Mouse (Mus musculus) heart, adult 2 months (tissue): Measurements from ENCODE around the gene Tipin. TPM values are rescaled to one million over a fixed set of nuclear protein-coding genes. Genes with fewer than 3 reads are reported as not detected.

Experiments
- DNase-seq, 2 experiments: peaks; one replicate each; pipeline ENCODE4 v3.0.0; 2021
- H3K27ac ChIP-seq: fragments of 200-600 bp; 2 replicates; pipeline ENCODE4 v1.8.1; 2022
- H3K27me3 ChIP-seq: fragments of 200-500 bp; 2 replicates; pipeline ENCODE4 v1.6.1; 2012; ENCODE audit warnings: mild to moderate bottlenecking, low read length, inconsistent platforms, mixed read lengths; ENCODE audit not compliant: control insufficient read depth, insufficient read depth
- H3K36me3 ChIP-seq: fragments of 200-500 bp; 2 replicates; pipeline ENCODE4 v1.6.1; 2012; ENCODE audit warnings: low read length, inconsistent platforms; ENCODE audit not compliant: control insufficient read depth, insufficient read depth
- H3K4me1 ChIP-seq: fragments of 200-500 bp; 2 replicates; pipeline ENCODE4 v1.6.1; 2011; ENCODE audit warnings: low read length; ENCODE audit not compliant: control insufficient read depth, insufficient read depth
- H3K4me3 ChIP-seq: fragments of 200-600 bp; 2 replicates; pipeline ENCODE4 v1.8.1; 2022
- H3K79me2 ChIP-seq: fragments of 200-500 bp; replicated peaks from 2 replicates; pipeline ENCODE4 v1.6.1; 2012; ENCODE audit warnings: mild to moderate bottlenecking, inconsistent platforms, low read length, moderate library complexity, mixed read lengths; ENCODE audit not compliant: control insufficient read depth, insufficient read depth
- H3K9ac ChIP-seq: fragments of 200-500 bp; 2 replicates; pipeline ENCODE4 v1.6.1; 2012; ENCODE audit warnings: low read depth, mild to moderate bottlenecking, control low read depth, inconsistent platforms, low read length, mixed read lengths
- CTCF ChIP-seq: fragments of 200-600 bp; IDR thresholded peaks from 2 replicates; pipeline ENCODE4 v1.8.1; 2022; ENCODE audit warnings: antibody characterized with exemption, mild to moderate bottlenecking, moderate library complexity
- EP300 ChIP-seq: fragments of 200-500 bp; IDR thresholded peaks from 2 replicates; pipeline ENCODE4 v1.6.1; 2011; ENCODE audit warnings: low read depth, low read length, control low read depth; ENCODE audit not compliant: insufficient read depth
- POLR2A ChIP-seq: fragments of 200-500 bp; IDR thresholded peaks from 2 replicates; pipeline ENCODE4 v1.6.1; 2011; ENCODE audit warnings: mild to moderate bottlenecking, low read depth, low read length, control low read depth; ENCODE audit not compliant: insufficient read depth
- WGBS: fragments of 180-500 bp; shearing (Covaris S2); methylation state at CpG from one replicate; pipeline ENCODE4 v1.1.7; 2018; 5-methylcytosine and 5-hydroxymethylcytosine counted together
- intact Hi-C: fragments of 180-260 bp; cut with DNase I; formaldehyde crosslinking; loops from one replicate; pipeline ENCODE4 v1.15.1; 2025
- polyA plus RNA-seq: library from polyadenylated mRNA; depleted of rRNA; stranded (reverse); fragments of >200 nt; gene quantifications from 2 replicates; pipeline ENCODE4 v1.2.3, GENCODE M21; 2012; rRNA removed
- total RNA-seq, 2 experiments: library from RNA; stranded (reverse); gene quantifications; 2 replicates each; pipeline ENCODE4 v1.2.3; 2021

Gene Tipin
- total and polyA plus RNA-seq, 3 experiments = 3.8 to 9.3 (median 9.2) TPM

- H3K27ac ChIP-seq = peak overlapping the region; percentile 98
- H3K36me3 ChIP-seq = peaks cover 9% of the 10 kb centered on the region
- WGBS = 89% methylated on average over 8 of the region's 8 CpGs
- H3K9ac ChIP-seq = no peak overlapping the region
- H3K27me3 ChIP-seq = no peaks in the 10 kb centered on the region
- H3K4me1 ChIP-seq = peaks cover 2% of the 10 kb centered on the region; the same call in 1 of the 2 replicates
- 0 out of 2 replicates have a peak, but pooled peaks cover 2% of the 10 kb centered on the region for H3K79me2 ChIP-seq
- TF ChIP-seq EP300 = no peak
- TF ChIP-seq POLR2A = no peak
- TF ChIP-seq CTCF = no peak
- DNase-seq = no peak
- intact Hi-C loops = loop anchor here (2.0 to 5.0 kb wide), 4 partner anchors 59 to 619 kb away; partner anchors contain the start of genes Ints14, Rab11a and Tipin
- peak overlapping the region; percentile 86; the same call in 1 of the 2 replicates for H3K4me3 ChIP-seq
These were observed 60.3 kb downstream of the Tipin start for GRCm38 (mm10) chr9:64341671-64342070.

DNA sequence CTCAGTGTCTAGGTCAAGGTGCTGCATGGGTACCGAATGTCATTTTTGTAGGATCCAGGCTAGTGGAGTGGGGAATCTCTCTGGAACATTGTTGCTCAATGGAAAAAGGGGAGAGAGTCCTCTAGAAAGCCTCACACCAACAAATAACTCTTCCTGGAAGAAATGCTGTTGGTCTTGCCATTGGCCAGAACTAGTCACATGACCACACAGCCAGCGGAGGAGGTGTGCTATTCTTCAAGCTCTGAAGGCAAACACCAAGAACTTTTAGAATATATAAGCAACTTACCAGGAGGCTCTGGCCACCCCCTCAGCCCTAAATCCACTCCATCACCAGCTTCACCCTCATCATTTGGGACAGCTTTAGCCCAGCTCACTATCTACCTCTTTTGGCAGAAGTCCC, 62.3 kb downstream of the Tipin start:
- H3K27ac ChIP-seq = no peak overlapping the region
- no peak for DNase-seq
- no peak overlapping the region for H3K9ac ChIP-seq
- H3K4me1 ChIP-seq = peaks cover 2% of the 10 kb centered on the region; the same call in 1 of the 2 replicates
- no peaks in the 10 kb centered on the region for H3K27me3 ChIP-seq
- TF ChIP-seq EP300 (no peak), CTCF (no peak), POLR2A (no peak)
- H3K4me3 ChIP-seq = no peak overlapping the region
- H3K36me3 ChIP-seq = peaks cover 9% of the 10 kb centered on the region
- 90% methylated on average over 2 of the region's 2 CpGs for whole genome bisulfite sequencing
- H3K79me2 ChIP-seq = no peaks in the 10 kb centered on the region
- intact Hi-C loops = loop anchor here (5.0 kb wide), 2 partner anchors 61 to 161 kb away; partner anchors contain the start of gene Tipin

GRCm38 (mm10) chr9:64345931-64346330, 64.5 kb downstream of the Tipin start:
- Histone ChIP-seq H3K9ac (no peak overlapping the region), H3K4me1 (no peaks in the 10 kb centered on the region; the same call in 1 of the 2 replicates), H3K4me3 (no peak overlapping the region), H3K36me3 (peaks cover 2% of the 10 kb centered on the region; the same call in 1 of the 2 replicates), H3K27ac (no peak overlapping the region), H3K79me2 (no peaks in the 10 kb centered on the region), H3K27me3 (no peaks in the 10 kb centered on the region)
- DNase-seq = no peak
- intact Hi-C loops = loop anchor here (2.0 kb wide), 1 partner anchor 345 kb away; no protein-coding TSS in a partner anchor
- 46% methylated on average over 5 of the region's 5 CpGs for WGBS
- no peak for TF ChIP-seq CTCF
- no peak for TF ChIP-seq POLR2A
- TF ChIP-seq EP300 = no peak

DNA sequence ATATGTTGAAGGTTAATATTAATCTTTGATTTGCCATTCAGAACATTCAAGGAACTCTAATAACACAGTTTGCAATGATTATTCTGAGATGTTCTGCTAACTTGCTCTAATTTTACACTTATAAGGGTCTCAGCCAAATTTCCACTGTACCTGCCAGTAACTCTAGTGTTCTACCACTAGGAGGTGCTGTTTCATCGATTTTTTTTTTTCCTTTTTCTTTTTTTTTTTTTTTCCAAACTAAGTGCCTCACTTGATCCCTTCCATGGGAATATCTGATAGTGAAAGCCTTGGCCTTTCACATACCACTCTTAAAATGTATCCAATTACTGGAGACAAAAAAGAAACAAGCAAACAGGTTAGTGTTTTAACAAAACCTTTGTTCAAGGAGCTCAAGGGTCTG, 66.0 kb downstream of the Tipin start:
- no peaks in the 10 kb centered on the region for H3K79me2 ChIP-seq
- H3K27ac ChIP-seq = no peak overlapping the region
- intact Hi-C loops = loop anchor here (2.0 kb wide), 1 partner anchor 343 kb away; no protein-coding TSS in a partner anchor
- no peak overlapping the region for H3K4me3 ChIP-seq
- H3K4me1 ChIP-seq = no peaks in the 10 kb centered on the region
- no peaks in the 10 kb centered on the region for H3K36me3 ChIP-seq
- no peak for DNase-seq
- H3K9ac ChIP-seq = no peak overlapping the region
- H3K27me3 ChIP-seq = no peaks in the 10 kb centered on the region
- 0% methylated on average over 1 of the region's 1 CpGs for WGBS
- peak; percentile 94 for TF ChIP-seq CTCF
- TF ChIP-seq EP300 = no peak
- no peak for TF ChIP-seq POLR2A

DNA sequence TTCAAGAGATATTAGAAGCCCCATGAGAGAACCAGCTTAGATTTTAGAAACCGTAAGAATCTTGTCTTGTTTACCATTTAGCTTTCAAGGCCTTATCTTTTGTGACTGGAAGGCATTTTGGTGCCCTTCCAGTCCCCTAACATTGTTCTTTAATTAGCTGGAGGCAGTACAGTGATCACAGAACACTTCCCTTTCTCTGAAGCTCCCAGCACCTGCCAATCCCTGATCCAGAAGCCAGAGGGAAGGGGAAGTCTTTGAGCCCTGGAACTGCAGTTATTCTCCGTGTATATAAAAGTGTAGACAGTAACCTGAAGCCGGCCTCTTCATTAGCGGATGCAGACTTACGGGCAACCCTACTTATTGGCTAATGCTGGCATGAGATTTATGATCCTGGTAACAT, 68.1 kb downstream of the Tipin start:
- peak in 1 of 2 experiments; percentile 8 for DNase-seq
- no peak for TF ChIP-seq POLR2A
- peak; percentile 18; the same call in 1 of the 2 replicates for TF ChIP-seq CTCF
- WGBS = 26% methylated on average over 5 of the region's 5 CpGs
- Histone ChIP-seq H3K4me1 (no peaks in the 10 kb centered on the region), H3K27me3 (no peaks in the 10 kb centered on the region), H3K79me2 (no peaks in the 10 kb centered on the region), H3K36me3 (no peaks in the 10 kb centered on the region), H3K27ac (peak overlapping the region; percentile 2), H3K9ac (no peak overlapping the region), H3K4me3 (no peak overlapping the region)
- intact Hi-C loops = no loop called here

DNA sequence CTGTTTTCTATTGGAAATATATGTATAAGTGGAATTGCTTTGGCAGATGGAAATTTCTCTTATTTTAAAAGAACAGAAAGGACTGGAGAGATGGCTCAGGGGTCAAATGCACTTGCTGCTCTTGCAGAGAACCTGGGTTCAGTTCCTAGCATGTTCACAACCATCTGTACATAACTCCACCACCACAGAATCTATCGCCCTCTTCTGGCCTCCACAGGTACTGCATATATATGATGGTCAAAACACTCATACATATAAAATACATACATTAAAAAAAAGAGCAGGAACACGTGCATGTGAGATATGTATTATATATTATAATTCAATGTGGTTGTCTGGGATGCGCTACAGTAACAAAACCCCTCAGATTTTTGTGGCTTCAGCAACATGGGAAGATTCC, 69.8 kb downstream of the Tipin start:
- 41% methylated on average over 3 of the region's 3 CpGs for WGBS
- Histone ChIP-seq H3K36me3 (no peaks in the 10 kb centered on the region), H3K79me2 (no peaks in the 10 kb centered on the region), H3K4me1 (no peaks in the 10 kb centered on the region), H3K9ac (no peak overlapping the region), H3K27me3 (no peaks in the 10 kb centered on the region), H3K27ac (no peak overlapping the region), H3K4me3 (no peak overlapping the region)
- peak; percentile 64 for TF ChIP-seq CTCF
- no peak for TF ChIP-seq EP300
- TF ChIP-seq POLR2A = no peak
- intact Hi-C loops = loop anchor here (2.0 kb wide), 1 partner anchor 288 kb away; no protein-coding TSS in a partner anchor
- DNase-seq = no peak

Other genes with a start within 250 kb of the Tipin start
- gene Lctl, start 164.4 kb upstream of the Tipin start, total RNA-seq = not detected
- gene Lctl, start 164.4 kb upstream of the Tipin start, polyA plus RNA-seq = 0.79 and 1.8 TPM in 2 replicates
- gene Zwilch, start 108.5 kb upstream of the Tipin start, total RNA-seq = under 1 TPM; 0.50 to 0.96 TPM
- gene Zwilch, start 108.5 kb upstream of the Tipin start, polyA plus RNA-seq = 0.18 and 0.23 TPM in 2 replicates
- 100 to 1,000 TPM; 436 to 501 TPM for gene Rpl4, start 108.2 kb upstream of the Tipin start, total RNA-seq
- gene Rpl4, start 108.2 kb upstream of the Tipin start, polyA plus RNA-seq = 261 and 333 TPM in 2 replicates
- 10 to 100 TPM; 22.8 to 23.2 TPM for gene Snapc5, start 102.3 kb upstream of the Tipin start, total RNA-seq
- 12.1 and 15.8 TPM in 2 replicates for gene Snapc5, start 102.3 kb upstream of the Tipin start, polyA plus RNA-seq
- gene Uchl4, start 46.4 kb upstream of the Tipin start, total RNA-seq = 1 to 10 TPM; 2.3 to 2.4 TPM
- gene Uchl4, start 46.4 kb upstream of the Tipin start, polyA plus RNA-seq = 0.21 and 0.44 TPM in 2 replicates
- 10 to 100 TPM; 47.2 to 47.5 TPM for gene Map2k1, start 27.9 kb upstream of the Tipin start, total RNA-seq
- 30.0 and 43.3 TPM in 2 replicates for gene Map2k1, start 27.9 kb upstream of the Tipin start, polyA plus RNA-seq
- 10 to 100 TPM; 24.5 to 24.6 TPM for gene Dis3l, start 59.7 kb downstream of the Tipin start, total RNA-seq
- gene Dis3l, start 59.7 kb downstream of the Tipin start, polyA plus RNA-seq = 10.6 and 18.6 TPM in 2 replicates
- gene Megf11, start 104.0 kb downstream of the Tipin start, total RNA-seq = 1 to 10 TPM; 1.6 to 2.0 TPM
- 0.33 and 0.41 TPM in 2 replicates for gene Megf11, start 104.0 kb downstream of the Tipin start, polyA plus RNA-seq